Mouse (Mus musculus): ENCODE results near the gene Spag9.
A peak's percentile ranks its signal among the peaks of the same experiment; 100 is the strongest.

The Spag9 gene

GRCm38 (mm10) chr11:93995720-93996305 is at the start of gene Spag9:
TSS of gene Spag9 (plus strand) at chr11:93996091.
- DNase-seq, result peak; percentile 88 to 91

- DNase-seq, result no peak
These were observed 46.9 kb upstream of the Spag9 start for GRCm38 (mm10) chr11:93948887-93949567.

GRCm38 (mm10) chr11:93950045-93950444 is 45.8 kb upstream of the Spag9 start:
- no peak for DNase-seq

- no peak for DNase-seq
These were observed 43.5 kb upstream of the Spag9 start for GRCm38 (mm10) chr11:93952376-93952775.

GRCm38 (mm10) chr11:93954738-93955255 is 41.1 kb upstream of the Spag9 start:
- no peak for DNase-seq

GRCm38 (mm10) chr11:93955256-93956150 is 40.4 kb upstream of the Spag9 start:
- peak; percentile 90 to 94 for DNase-seq

- no peak for DNase-seq
These were observed 39.7 kb upstream of the Spag9 start, which contains the start of gene Nme2 for GRCm38 (mm10) chr11:93956159-93956558. TSS of gene Nme2 (minus strand) at chr11:93956259.

GRCm38 (mm10) chr11:93957031-93957555 is 38.8 kb upstream of the Spag9 start:
- no peak for DNase-seq

GRCm38 (mm10) chr11:93957746-93958145 is 38.1 kb upstream of the Spag9 start:
- no peak for DNase-seq

- no peak for DNase-seq
These were observed 34.4 kb upstream of the Spag9 start for GRCm38 (mm10) chr11:93961482-93961881.

GRCm38 (mm10) chr11:93963013-93963412 is 32.9 kb upstream of the Spag9 start:
- no peak for DNase-seq

- DNase-seq, result no peak
These were observed 30.5 kb upstream of the Spag9 start for GRCm38 (mm10) chr11:93965391-93965790.

- DNase-seq, result no peak
These were observed 28.5 kb upstream of the Spag9 start for GRCm38 (mm10) chr11:93967381-93967780.

GRCm38 (mm10) chr11:93968005-93968847 is 27.7 kb upstream of the Spag9 start, which contains the start of the genes Gm20390 and Nme1:
TSS of gene Gm20390 (minus strand) at chr11:93968293.
TSS of gene Nme1 (minus strand) at chr11:93968521.
- peak; percentile 91 to 94 for DNase-seq

GRCm38 (mm10) chr11:93968848-93969128 is 27.1 kb upstream of the Spag9 start:
- DNase-seq, result no peak

GRCm38 (mm10) chr11:93969171-93969570 is 26.7 kb upstream of the Spag9 start:
- DNase-seq, result no peak

GRCm38 (mm10) chr11:93969799-93970198 is 26.1 kb upstream of the Spag9 start:
- DNase-seq, result no peak

GRCm38 (mm10) chr11:93972951-93973350 is 22.9 kb upstream of the Spag9 start:
- no peak for DNase-seq

GRCm38 (mm10) chr11:93979502-93980049 is 16.3 kb upstream of the Spag9 start:
- no peak for DNase-seq

GRCm38 (mm10) chr11:93984619-93985018 is 11.3 kb upstream of the Spag9 start:
- no peak for DNase-seq

- DNase-seq, result no peak
These were observed 10.6 kb upstream of the Spag9 start for GRCm38 (mm10) chr11:93985265-93985664.

GRCm38 (mm10) chr11:93986298-93986697 is 9.6 kb upstream of the Spag9 start:
- no peak for DNase-seq
